Mouse (Mus musculus): ENCODE results near the gene Fam117a. TPM values are rescaled to one million over a fixed set of nuclear protein-coding genes. Genes with fewer than 3 reads are reported as not detected.

The Fam117a gene
- polyA plus RNA-seq, 1 experiment from 2014 or later, result 13.8 TPM

DNA sequence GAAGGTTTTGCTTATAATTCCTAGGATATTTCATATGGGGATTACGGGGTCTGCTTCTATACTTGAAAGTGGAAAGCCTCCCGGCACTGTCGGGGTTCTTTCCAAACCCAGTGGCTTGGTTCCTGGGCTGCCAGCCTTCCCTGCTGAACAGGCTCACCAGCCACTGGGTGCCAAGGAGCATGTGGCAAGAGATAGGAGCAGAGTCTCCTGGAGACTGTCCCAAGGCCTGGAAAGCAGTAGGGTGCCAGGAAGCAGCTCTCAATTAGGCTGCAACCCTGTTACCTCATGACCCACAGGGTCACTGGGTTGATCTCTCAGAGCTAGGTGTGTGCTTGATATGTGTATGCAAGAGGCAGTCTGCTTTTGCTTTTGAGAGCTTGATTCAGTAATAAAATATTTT lies 75.8 kb downstream of the Fam117a start:
- Histone ChIP-seq H3K9ac (no peak overlapping the region), H3K27ac (0 out of 2 replicates have a peak overlapping the region, but pooled peaks have one; percentile 20), H3K4me2 (no peak overlapping the region), H3K27me3 (no peaks in the 10 kb centered on the region), H3K4me1 (peaks cover 20% of the 10 kb centered on the region), H3K36me3 (no peaks in the 10 kb centered on the region), H3K9me3 (no peaks in the 10 kb centered on the region), H3K4me3 (no peak overlapping the region)
- ATAC-seq (ENCODE audit: borderline replicate concordance, extremely low read depth, low FRiP score, low TSS enrichment), result no peak
- 81% methylated on average over 3 of the region's 3 CpGs for WGBS

- H3K27ac ChIP-seq, result peak within 1 kb of the TSS; percentile 97
- peaks cover 22% of the 10 kb centered on the region for H3K4me1 ChIP-seq
- H3K27me3 ChIP-seq, result no peaks in the 10 kb centered on the region
- no peaks in the 10 kb centered on the region for H3K9me3 ChIP-seq
- H3K4me2 ChIP-seq, result peak within 1 kb of the TSS; percentile 73
- 1% methylated on average over 48 of the region's 58 CpGs for WGBS
- H3K9ac ChIP-seq, result peak within 1 kb of the TSS; percentile 62
- no peaks in the 10 kb centered on the region for H3K36me3 ChIP-seq
- ATAC-seq (ENCODE audit: borderline replicate concordance, extremely low read depth, low FRiP score, low TSS enrichment), result peak; percentile 92
- peak within 1 kb of the TSS; percentile 77 for H3K4me3 ChIP-seq
Observed at GRCm38 (mm10) chr11:95413641-95414535, 77.1 kb downstream of the Fam117a start, which contains the start of gene Spop. TSS of gene Spop (plus strand) at chr11:95414080.

DNA sequence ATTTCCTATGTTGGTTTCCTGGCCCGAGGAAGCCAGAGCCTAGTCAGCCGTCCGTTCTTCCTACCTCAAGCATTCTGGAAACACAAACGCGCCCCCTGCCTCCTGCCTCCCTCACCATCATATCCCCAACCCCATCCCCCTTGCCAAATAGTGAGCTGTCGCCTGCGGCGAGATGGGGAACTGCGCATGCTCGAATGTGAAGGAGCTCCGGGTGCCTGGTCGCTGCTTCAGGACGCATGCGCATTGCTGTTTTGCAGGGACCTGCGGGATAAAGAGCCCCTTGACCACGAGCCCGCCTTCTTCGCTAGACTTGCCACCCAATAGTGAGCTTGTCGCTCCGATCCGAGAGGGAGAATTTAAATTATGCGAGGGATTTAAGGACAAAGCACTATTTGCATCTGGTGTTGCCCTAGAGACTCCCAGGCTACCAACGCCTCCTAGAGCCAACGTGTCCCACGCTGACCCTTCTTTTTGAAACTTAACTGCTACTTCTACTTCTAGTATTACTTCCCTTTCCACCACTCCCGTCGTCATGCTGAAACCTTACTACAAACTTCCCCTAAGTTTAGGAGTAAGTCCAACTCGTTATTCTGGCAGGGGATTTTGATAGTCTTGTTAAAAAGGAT lies 77.8 kb downstream of the Fam117a start:
- Histone ChIP-seq H3K9ac (peak overlapping the region; percentile 62), H3K4me3 (peak overlapping the region; percentile 77), H3K9me3 (no peaks in the 10 kb centered on the region), H3K27ac (peak overlapping the region; percentile 97), H3K36me3 (no peaks in the 10 kb centered on the region), H3K4me1 (peaks cover 22% of the 10 kb centered on the region), H3K4me2 (peak overlapping the region; percentile 73), H3K27me3 (no peaks in the 10 kb centered on the region)
- peak; percentile 90 for ATAC-seq (ENCODE audit: borderline replicate concordance, extremely low read depth, low FRiP score, low TSS enrichment)
- under 1% methylated on average over 28 of the region's 28 CpGs for WGBS

GRCm38 (mm10) chr11:95415931-95416330 lies 79.1 kb downstream of the Fam117a start:
- Histone ChIP-seq H3K27me3 (no peaks in the 10 kb centered on the region), H3K9ac (no peak overlapping the region), H3K4me2 (peak overlapping the region; percentile 73), H3K36me3 (no peaks in the 10 kb centered on the region), H3K27ac (no peak overlapping the region), H3K4me3 (no peak overlapping the region), H3K9me3 (no peaks in the 10 kb centered on the region), H3K4me1 (peaks cover 19% of the 10 kb centered on the region)
- ATAC-seq (ENCODE audit: borderline replicate concordance, extremely low read depth, low FRiP score, low TSS enrichment), result no peak

DNA sequence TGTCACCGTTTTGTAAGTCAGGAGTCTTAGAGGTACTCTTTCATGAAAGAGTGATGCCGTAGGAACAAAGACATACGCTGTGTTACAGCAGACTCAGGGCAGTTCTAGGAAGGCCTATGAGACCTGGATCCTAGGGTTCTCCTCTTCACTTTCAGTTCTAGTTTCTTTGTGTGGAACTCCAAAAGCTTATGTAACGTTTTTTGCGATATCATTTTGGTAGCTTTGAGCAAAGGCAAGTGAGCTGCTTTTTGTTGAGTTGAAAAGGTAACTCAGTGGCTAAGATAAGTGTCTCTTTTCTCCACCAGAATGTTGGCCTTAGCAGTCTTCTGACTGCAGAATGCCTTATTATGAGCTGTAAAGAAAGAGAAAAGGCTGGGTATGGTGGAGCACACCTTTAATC lies 80.5 kb downstream of the Fam117a start:
- H3K27ac ChIP-seq, result no peak overlapping the region
- no peak overlapping the region for H3K4me3 ChIP-seq
- H3K27me3 ChIP-seq, result no peaks in the 10 kb centered on the region
- ATAC-seq (ENCODE audit: borderline replicate concordance, extremely low read depth, low FRiP score, low TSS enrichment), result no peak
- no peaks in the 10 kb centered on the region for H3K36me3 ChIP-seq
- H3K9ac ChIP-seq, result no peak overlapping the region
- no peak overlapping the region for H3K4me2 ChIP-seq
- H3K9me3 ChIP-seq, result no peaks in the 10 kb centered on the region
- WGBS, result 79% methylated on average over 5 of the region's 5 CpGs
- H3K4me1 ChIP-seq, result peaks cover 19% of the 10 kb centered on the region

GRCm38 (mm10) chr11:95420880-95421435 lies 84.1 kb downstream of the Fam117a start:
- Histone ChIP-seq H3K4me1 (peaks cover 10% of the 10 kb centered on the region), H3K4me3 (no peak overlapping the region), H3K27ac (no peak overlapping the region), H3K4me2 (no peak overlapping the region), H3K36me3 (no peaks in the 10 kb centered on the region), H3K9me3 (no peaks in the 10 kb centered on the region), H3K27me3 (no peaks in the 10 kb centered on the region), H3K9ac (no peak overlapping the region)
- 73% methylated on average over 2 of the region's 2 CpGs for WGBS
- ATAC-seq (ENCODE audit: borderline replicate concordance, extremely low read depth, low FRiP score, low TSS enrichment), result no peak

- WGBS, result 73% methylated on average over 3 of the region's 3 CpGs
- Histone ChIP-seq H3K9ac (no peak overlapping the region), H3K36me3 (no peaks in the 10 kb centered on the region), H3K4me2 (no peak overlapping the region), H3K9me3 (no peaks in the 10 kb centered on the region), H3K4me1 (no peaks in the 10 kb centered on the region), H3K27ac (no peak overlapping the region), H3K4me3 (no peak overlapping the region), H3K27me3 (no peaks in the 10 kb centered on the region)
- ATAC-seq (ENCODE audit: borderline replicate concordance, extremely low read depth, low FRiP score, low TSS enrichment), result no peak
Observed at GRCm38 (mm10) chr11:95423505-95423904, 86.7 kb downstream of the Fam117a start.

DNA sequence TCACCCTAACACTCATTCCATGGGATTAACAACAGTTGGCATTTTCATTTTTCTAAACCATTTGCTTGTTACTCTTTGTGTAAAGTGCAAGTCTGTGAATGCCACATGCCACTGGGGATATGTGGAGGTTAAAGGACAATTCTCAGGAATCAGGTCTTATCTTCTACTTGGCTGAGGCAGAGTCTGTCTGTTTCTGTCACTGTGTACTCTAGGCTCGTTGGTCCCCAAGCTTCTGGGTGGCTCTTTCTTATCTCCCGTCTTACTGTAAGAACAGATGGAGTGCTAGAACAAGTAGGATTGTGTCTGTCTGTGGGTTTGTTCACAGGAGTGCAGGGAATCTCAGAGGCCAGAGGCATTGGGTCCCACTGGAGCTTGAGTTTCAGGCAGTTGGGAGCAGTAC lies 94.5 kb downstream of the Fam117a start:
- no peaks in the 10 kb centered on the region for H3K9me3 ChIP-seq
- no peaks in the 10 kb centered on the region for H3K4me1 ChIP-seq
- no peak overlapping the region for H3K27ac ChIP-seq
- no peak for ATAC-seq (ENCODE audit: borderline replicate concordance, extremely low read depth, low FRiP score, low TSS enrichment)
- no peaks in the 10 kb centered on the region for H3K36me3 ChIP-seq
- H3K4me3 ChIP-seq, result no peak overlapping the region
- H3K4me2 ChIP-seq, result no peak overlapping the region
- 45% methylated on average over 2 of the region's 2 CpGs for WGBS
- H3K9ac ChIP-seq, result no peak overlapping the region
- no peaks in the 10 kb centered on the region for H3K27me3 ChIP-seq

Other genes with a start within 250 kb of the Fam117a start
- gene Dlx3, start 216.9 kb upstream of the Fam117a start, polyA plus RNA-seq (2015; fragmentation: Nextera tagmentation; extraction: Ambion mirVana), result 0.23 and 0.50 TPM in 2 replicates
- gene Dlx4, start 190.8 kb upstream of the Fam117a start, polyA plus RNA-seq (2015; fragmentation: Nextera tagmentation; extraction: Ambion mirVana), result 0.41 and 0.45 TPM in 2 replicates
- 0.16 TPM in 1 of 2 replicates, not detected in the other for gene Tac4, start 75.5 kb upstream of the Fam117a start, polyA plus RNA-seq (2015; fragmentation: Nextera tagmentation; extraction: Ambion mirVana)
- gene Kat7, start 26.8 kb upstream of the Fam117a start, polyA plus RNA-seq (2015; fragmentation: Nextera tagmentation; extraction: Ambion mirVana), result 78.0 and 80.1 TPM in 2 replicates
- gene Slc35b1, start 47.7 kb downstream of the Fam117a start, polyA plus RNA-seq (2015; fragmentation: Nextera tagmentation; extraction: Ambion mirVana), result 100 and 102 TPM in 2 replicates
- gene Spop, start 77.1 kb downstream of the Fam117a start, polyA plus RNA-seq (2015; fragmentation: Nextera tagmentation; extraction: Ambion mirVana), result 147 and 157 TPM in 2 replicates
- gene Nxph3, start 177.6 kb downstream of the Fam117a start, polyA plus RNA-seq (2015; fragmentation: Nextera tagmentation; extraction: Ambion mirVana), result 0.29 and 0.31 TPM in 2 replicates

Measured in lung, embryonic 15.5 days (tissue).